Comparison of ENCODE assay signal across 18 mouse cellular contexts in the genomic region with DNA sequence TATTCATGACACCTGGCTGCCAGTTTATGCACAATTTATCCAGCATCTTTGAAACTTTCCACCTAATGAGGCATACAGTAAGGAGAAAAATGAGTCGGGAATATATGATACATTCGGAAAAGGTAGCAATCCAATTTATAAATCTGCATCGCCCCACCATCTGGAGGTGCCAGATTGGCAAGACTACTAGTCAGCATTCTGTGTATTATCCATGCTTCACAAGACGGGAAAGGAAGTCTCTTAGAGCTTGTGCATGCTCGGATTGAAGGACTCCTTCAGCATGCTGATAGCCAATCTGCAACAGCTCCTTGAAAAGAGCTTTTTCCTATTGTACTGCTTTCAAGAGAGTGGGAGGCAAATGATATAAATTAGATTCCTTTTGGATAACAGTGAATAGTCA.
A peak's percentile ranks its signal among the peaks of the same experiment; 100 is the strongest.
DNase-seq lines count a peak whose midpoint lies in the region; ATAC-seq and TF ChIP-seq lines count a peak whose summit lies in the region.
"Had no signal": no experiment of that assay in that cellular context is flagged by ENCODE, and none has a peak within 500 bp of the region (broad histone marks: within the 10 kb centered on the region; RNA-seq: fewer than 3 reads in every experiment).

No protein-coding gene starts in this region.

- H3K36me3 ChIP-seq in forebrain, embryonic 15.5 days, result no peaks in the 10 kb centered on the region
- no peaks in the 10 kb centered on the region for H3K36me3 ChIP-seq in forebrain, embryonic 11.5 days (ENCODE audit: control insufficient read depth, insufficient read depth, low read length)
- H3K36me3 ChIP-seq in forebrain, postnatal 0 days (ENCODE audit: insufficient read depth), result no peaks in the 10 kb centered on the region
- H3K36me3 ChIP-seq: heart, embryonic 12.5 days; limb, embryonic 13.5 days; liver, embryonic 15.5 days had no signal

- no peak for ATAC-seq in forebrain, embryonic 15.5 days (replicated peaks)
- ATAC-seq in forebrain, embryonic 11.5 days (replicated peaks; ENCODE audit: low FRiP score), result no peak
- no peak for ATAC-seq in forebrain, postnatal 0 days
- ATAC-seq: activated CD4-positive, CD25-positive, alpha-beta regulatory T cell, adult 4 months had no signal

- no peak overlapping the region for H3K4me2 ChIP-seq in forebrain, embryonic 15.5 days (replicated peaks)
- no peak overlapping the region for H3K4me2 ChIP-seq in forebrain, embryonic 11.5 days (ENCODE audit: low read depth, low read length, severe bottlenecking)
- no peak overlapping the region for H3K4me2 ChIP-seq in forebrain, postnatal 0 days (ENCODE audit: low read depth)
- H3K4me2 ChIP-seq: heart, embryonic 12.5 days; limb, embryonic 13.5 days; liver, embryonic 15.5 days had no signal

- H3K27ac ChIP-seq in forebrain, embryonic 15.5 days (replicated peaks), result 0 out of 2 replicates have a peak overlapping the region, but pooled peaks have one; percentile 1
- H3K27ac ChIP-seq in forebrain, embryonic 11.5 days (ENCODE audit: low read depth, low read length), result no peak overlapping the region
- no peak overlapping the region for H3K27ac ChIP-seq in cerebellum, adult 2 months (ENCODE audit: insufficient read depth, low read length)
- 0 out of 2 replicates have a peak overlapping the region, but pooled peaks have one; percentile 15 for H3K27ac ChIP-seq in forebrain, postnatal 0 days (ENCODE audit: low read depth, low read length)
- H3K27ac ChIP-seq: limb, embryonic 13.5 days; liver, embryonic 15.5 days had no signal

- DNase-seq in forebrain, embryonic 11.5 days (ENCODE audit: low spot score), result no peak
- DNase-seq in brain, adult 2 months (ENCODE audit: low read depth, low spot score), result peak; percentile 79
- DNase-seq in cerebellum, adult 2 months, result peak; percentile 36 to 73
- peak; percentile 62 for DNase-seq in forebrain, postnatal 0 days
- DNase-seq in urinary bladder, postnatal 10 days (ENCODE audit: low spot score), result no peak
- no peak for DNase-seq in adrenal gland, adult 8-10 months
- no peak for DNase-seq in c-Kit-positive CD71-positive TER-119-positive erythroid progenitor cells, embryonic 14.5 days (ENCODE audit: low spot score)
- DNase-seq: embryo, embryonic 11 days; gastrocnemius, postnatal 36 days; heart, postnatal 4 days; kidney, adult 8-10 months; lung, postnatal 14 days had no signal

- H3K4me3 ChIP-seq in forebrain, embryonic 15.5 days, result no peak overlapping the region
- no peak overlapping the region for H3K4me3 ChIP-seq in forebrain, embryonic 11.5 days (ENCODE audit: low read depth, low read length)
- no peak overlapping the region for H3K4me3 ChIP-seq in cerebellum, adult 2 months (replicated peaks; ENCODE audit: insufficient read depth, low read depth, low read length)
- no peak overlapping the region for H3K4me3 ChIP-seq in forebrain, postnatal 0 days (ENCODE audit: low read depth, low read length)
- H3K4me3 ChIP-seq: heart, embryonic 12.5 days; limb, embryonic 13.5 days; liver, embryonic 15.5 days; myocyte had no signal

- no peak overlapping the region for H3K9ac ChIP-seq in forebrain, embryonic 15.5 days (replicated peaks)
- H3K9ac ChIP-seq in forebrain, embryonic 11.5 days (ENCODE audit: low read length), result no peak overlapping the region
- no peak overlapping the region for H3K9ac ChIP-seq in forebrain, postnatal 0 days
- H3K9ac ChIP-seq: heart, embryonic 12.5 days; limb, embryonic 13.5 days; liver, embryonic 15.5 days had no signal

- 31% methylated on average over 5 of the region's 5 CpGs for WGBS in forebrain, embryonic 15.5 days
- WGBS in forebrain, embryonic 11.5 days, result 75% methylated on average over 5 of the region's 5 CpGs
- 10% methylated on average over 5 of the region's 5 CpGs for WGBS in cerebellum, adult 2 months
- WGBS in forebrain, postnatal 0 days, result 33% methylated on average over 5 of the region's 5 CpGs

- no peaks in the 10 kb centered on the region for H3K27me3 ChIP-seq in forebrain, embryonic 15.5 days
- H3K27me3 ChIP-seq in forebrain, embryonic 11.5 days (ENCODE audit: control insufficient read depth, insufficient read depth, low read length), result no peaks in the 10 kb centered on the region
- H3K27me3 ChIP-seq in cerebellum, adult 2 months (ENCODE audit: control insufficient read depth, insufficient read depth, low read length), result no peaks in the 10 kb centered on the region
- no peaks in the 10 kb centered on the region for H3K27me3 ChIP-seq in forebrain, postnatal 0 days (ENCODE audit: insufficient read depth, low read length)
- H3K27me3 ChIP-seq: heart, embryonic 12.5 days; limb, embryonic 13.5 days; liver, embryonic 15.5 days had no signal

- no peaks in the 10 kb centered on the region for H3K9me3 ChIP-seq in forebrain, embryonic 15.5 days
- H3K9me3 ChIP-seq in forebrain, embryonic 11.5 days (ENCODE audit: control insufficient read depth, low read length), result no peaks in the 10 kb centered on the region
- H3K9me3 ChIP-seq in forebrain, postnatal 0 days (ENCODE audit: low read length), result no peaks in the 10 kb centered on the region
- H3K9me3 ChIP-seq: limb, embryonic 13.5 days; liver, embryonic 15.5 days had no signal

- peaks cover 6% of the 10 kb centered on the region; the same call in 1 of the 2 replicates for H3K4me1 ChIP-seq in forebrain, embryonic 15.5 days
- H3K4me1 ChIP-seq in forebrain, embryonic 11.5 days (replicated peaks; ENCODE audit: control insufficient read depth, insufficient read depth, low read length), result no peaks in the 10 kb centered on the region
- peaks cover 8% of the 10 kb centered on the region for H3K4me1 ChIP-seq in cerebellum, adult 2 months (ENCODE audit: control insufficient read depth, insufficient read depth, low read length)
- H3K4me1 ChIP-seq in forebrain, postnatal 0 days (ENCODE audit: insufficient read depth), result peaks cover 4% of the 10 kb centered on the region; the same call in 1 of the 2 replicates
- H3K4me1 ChIP-seq: heart, embryonic 12.5 days; limb, embryonic 13.5 days; liver, embryonic 15.5 days had no signal

- no peak for TF ChIP-seq CTCF in cerebellum, adult 2 months (IDR thresholded peaks at IDR 0.05; ENCODE audit: borderline replicate concordance, insufficient read depth, low read depth, low read length)
- no peak for TF ChIP-seq CTCF in forebrain, postnatal 0 days (IDR thresholded peaks at IDR 0.05; ENCODE audit: low read depth)

- no peak for TF ChIP-seq POLR2A in cerebellum, adult 2 months (IDR thresholded peaks at IDR 0.05; ENCODE audit: borderline replicate concordance, insufficient read depth, low read length)

Comparison
In these comparisons a context has a peak if more than half of its experiments do, and no peak if none do; other contexts are left out.
1. H3K27ac ChIP-seq: peak in forebrain, embryonic 15.5 days (single experiment) and forebrain, postnatal 0 days (single experiment); none in forebrain, embryonic 11.5 days (single experiment) and cerebellum, adult 2 months (single experiment).
2. DNase-seq: peak in brain, adult 2 months (single experiment), cerebellum, adult 2 months (2 of 2) and forebrain, postnatal 0 days (single experiment); none in forebrain, embryonic 11.5 days (single experiment), urinary bladder, postnatal 10 days (single experiment), adrenal gland, adult 8-10 months (single experiment) and c-Kit-positive CD71-positive TER-119-positive erythroid progenitor cells, embryonic 14.5 days (single experiment).